Mouse (Mus musculus) frontal cortex, adult (tissue): Measurements from ENCODE around the gene Dnase2b.
A peak's percentile ranks its signal among the peaks of the same experiment; 100 is the strongest.

ENCODE experiments used
- ATAC-seq: cut with Nextera tagmentation; 2 replicates; pipeline ENCODE4 v1.9.2; 2017; ENCODE audit warnings: mild to moderate bottlenecking, moderate library complexity, mixed read lengths; ENCODE audit not compliant: low TSS enrichment

Gene Dnase2b

DNA sequence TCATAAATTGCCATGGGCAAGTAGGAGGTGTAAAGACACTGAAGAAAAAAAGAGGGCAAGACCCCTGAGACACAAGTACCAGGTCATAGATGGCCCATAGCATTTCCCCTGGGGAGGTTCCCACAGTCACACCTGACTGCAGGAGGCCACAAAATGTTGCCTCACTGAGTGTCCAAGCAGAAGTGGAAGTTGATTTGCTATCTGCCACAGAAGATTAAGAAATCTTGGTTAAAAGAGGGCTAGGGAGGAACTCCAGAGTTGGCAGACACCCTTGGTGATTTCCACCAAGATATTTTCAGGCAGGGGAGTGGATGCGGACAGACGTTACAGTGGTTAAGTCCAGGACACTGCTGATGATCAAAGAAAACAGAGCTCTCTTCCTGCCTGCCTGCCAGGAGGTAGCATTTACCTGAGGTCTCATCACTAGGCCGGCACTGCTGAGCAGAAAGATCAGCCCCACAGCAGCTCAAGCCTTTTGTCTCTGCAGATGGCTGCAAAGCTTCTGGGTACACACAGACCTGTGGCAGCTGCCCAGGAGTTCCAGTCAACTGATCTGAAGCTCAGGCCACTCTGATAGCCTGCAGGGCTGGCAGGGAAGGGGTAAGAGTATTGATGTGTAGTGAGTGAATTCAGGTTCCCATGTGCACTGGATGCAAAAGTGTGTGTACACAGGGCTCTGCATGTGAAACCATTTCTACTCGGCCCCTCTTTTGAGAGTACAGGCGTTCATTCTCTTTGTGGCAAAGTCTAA lies 1.3 kb upstream of the Dnase2b start:
- ATAC-seq: no peak

DNA sequence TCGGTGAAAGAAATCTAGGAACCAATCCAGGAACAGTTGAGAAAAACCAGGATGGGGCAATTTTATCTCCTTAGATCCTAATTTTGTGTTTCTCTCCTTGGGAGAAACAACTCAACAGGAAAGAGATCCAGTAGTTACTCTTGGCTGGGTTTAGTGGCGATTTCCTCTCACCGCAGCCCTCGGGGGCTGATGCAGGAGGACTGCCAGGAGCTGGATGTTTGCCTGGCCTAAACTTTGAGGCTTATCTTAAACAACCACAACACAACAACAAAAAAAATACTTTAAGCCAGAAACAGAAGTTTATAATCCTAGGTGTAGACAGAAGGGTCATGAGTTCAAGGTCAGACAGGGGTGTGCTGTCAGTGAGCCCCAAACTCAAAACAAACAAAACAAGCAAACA lies 3.6 kb downstream of the Dnase2b start:
- no peak for ATAC-seq

DNA sequence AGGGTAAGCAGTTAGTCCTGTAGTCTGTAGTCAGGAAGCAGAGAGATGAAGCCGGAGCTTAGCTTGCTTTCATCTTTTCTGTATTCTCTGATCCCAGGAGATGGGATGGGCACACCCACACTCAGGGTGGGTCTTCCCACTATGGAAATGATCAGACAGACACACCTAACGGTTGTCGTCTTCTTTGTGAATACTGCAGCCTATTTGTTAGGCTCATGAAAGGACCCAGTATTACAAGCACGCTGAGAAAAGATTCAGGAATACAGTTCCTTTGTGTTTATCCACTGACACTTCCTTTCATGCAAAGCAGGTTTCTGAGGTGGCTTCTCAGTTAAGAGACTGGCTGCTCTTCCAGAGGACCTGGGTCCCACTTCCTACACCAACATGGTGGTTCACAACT lies 4.1 kb downstream of the Dnase2b start:
- 0 out of 2 replicates have a peak, but pooled peaks have one; percentile 18 for ATAC-seq

DNA sequence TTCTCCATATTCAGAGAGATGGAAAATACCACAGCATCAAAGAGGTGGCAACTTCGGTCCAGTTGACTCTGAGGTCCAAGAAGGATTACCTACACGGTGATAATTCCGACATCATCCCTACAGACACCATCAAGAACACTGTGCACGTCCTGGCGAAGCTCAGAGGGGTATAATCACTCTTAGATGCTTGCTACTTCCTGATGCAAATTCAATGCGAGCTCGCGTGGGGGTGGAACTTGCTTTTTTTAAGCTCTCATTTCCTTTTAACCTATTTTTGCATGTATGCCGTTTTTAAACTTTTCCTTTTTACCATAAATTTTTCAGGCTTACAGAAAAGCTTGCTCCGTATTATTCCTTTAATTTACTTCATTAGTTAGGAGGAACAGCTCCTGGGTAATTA lies 5.1 kb downstream of the Dnase2b start:
- ATAC-seq: peak; percentile 70

DNA sequence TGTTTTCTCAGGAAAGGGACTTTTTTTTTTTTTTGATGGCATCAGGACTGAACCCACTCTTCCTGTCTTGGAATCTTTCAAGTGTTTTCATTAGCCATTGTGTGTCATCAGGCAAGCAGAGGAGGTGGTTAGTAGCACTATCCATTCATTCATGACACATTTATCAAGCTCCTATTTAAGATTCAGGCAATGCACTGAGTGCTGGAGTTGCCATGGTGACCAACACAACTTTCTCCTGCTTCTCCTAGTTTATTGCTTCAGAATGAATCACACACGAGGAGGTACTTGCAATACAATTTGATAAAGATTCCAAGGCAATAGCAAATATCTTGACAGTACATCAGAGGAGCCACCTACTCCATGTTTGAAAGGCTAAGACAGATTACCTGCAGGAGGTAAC lies 8.0 kb downstream of the Dnase2b start:
- peak; percentile 91 for ATAC-seq

DNA sequence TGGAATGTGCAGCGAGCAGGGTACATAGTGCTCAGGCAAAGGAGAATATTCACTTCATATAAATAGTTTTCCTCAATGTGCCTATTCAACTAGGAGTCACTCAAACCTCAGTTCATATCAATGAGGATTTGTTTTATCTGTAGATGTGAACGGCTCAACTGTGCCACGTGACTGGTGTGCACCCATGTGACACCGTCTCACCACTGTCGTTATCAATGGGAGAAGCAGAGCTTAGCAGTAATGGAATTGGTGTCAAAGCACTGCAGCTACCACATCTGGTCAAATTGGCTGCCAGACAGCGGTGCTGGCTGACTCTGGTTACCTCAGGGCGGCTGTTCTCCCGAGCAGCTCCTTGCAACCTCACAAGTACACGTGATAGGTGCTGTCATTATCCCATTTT lies 10.7 kb downstream of the Dnase2b start:
- ATAC-seq: no peak

DNA sequence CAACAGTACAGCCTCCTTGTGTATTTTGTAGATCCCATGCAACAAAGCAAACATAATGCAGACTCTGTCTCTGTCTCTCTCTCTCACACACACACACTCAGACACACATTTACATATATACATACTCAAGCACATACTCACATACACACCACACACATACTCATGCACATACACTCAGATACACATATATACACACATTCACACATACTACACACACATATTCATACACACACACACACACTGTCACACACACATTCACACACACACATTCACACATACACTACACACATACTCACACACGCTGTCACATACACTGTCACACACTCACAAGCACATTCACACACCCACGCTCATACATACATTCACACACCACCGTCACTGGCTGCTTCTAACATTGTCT lies 12.9 kb downstream of the Dnase2b start:
- ATAC-seq: no peak

DNA sequence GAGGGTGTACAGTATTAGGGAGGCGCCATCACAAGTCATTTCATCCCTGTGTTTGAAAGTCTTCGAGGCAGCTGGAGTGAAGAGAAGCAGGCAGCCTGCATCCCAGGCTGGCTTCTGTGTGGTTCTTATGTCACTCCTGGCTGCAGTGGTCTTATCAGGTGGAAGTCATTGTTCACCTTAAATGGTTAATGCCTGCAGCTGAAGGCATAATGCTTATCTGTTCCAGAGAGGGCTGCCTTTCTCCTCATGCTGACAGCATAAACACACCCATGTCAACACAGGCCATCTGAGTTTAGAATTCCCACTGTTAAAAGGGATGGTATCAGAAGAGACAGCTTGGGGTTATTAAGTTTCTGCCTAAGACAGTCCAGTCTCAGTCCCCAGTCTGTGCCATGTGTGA lies 14.2 kb downstream of the Dnase2b start:
- no peak for ATAC-seq

DNA sequence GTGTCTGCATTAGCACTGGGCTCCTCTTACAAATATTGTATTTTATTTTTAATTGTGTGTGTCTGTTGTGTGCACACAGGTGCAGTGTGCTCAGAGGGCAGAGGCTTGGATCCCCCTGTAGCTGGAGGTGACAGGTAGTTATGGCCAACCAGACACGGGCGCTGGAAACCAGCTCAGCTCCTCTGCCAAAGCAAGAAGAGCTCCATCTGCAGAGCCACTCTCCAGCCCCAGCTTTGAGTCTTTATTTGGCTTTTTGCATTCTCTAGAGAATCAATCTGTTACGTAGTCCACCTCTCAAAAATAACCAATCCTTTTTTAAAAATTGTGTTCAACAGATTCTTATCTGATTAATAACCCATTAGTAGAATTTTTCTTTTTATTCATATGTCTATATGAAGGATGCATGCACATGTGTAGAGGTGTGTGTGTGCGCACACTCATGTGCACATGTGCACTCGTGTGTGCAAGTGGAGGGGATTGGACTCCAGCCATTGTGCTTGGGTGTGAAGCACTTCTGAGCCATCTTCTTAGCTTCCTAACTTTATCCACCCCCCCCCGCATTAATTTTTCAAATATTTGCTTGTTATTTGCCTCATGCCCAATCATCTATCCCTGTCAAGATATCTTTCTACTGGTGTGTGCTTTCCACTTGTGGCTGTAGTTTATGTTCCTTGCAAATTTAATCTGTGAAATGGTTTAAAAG lies 16.0 kb downstream of the Dnase2b start:
- ATAC-seq: peak; percentile 60

DNA sequence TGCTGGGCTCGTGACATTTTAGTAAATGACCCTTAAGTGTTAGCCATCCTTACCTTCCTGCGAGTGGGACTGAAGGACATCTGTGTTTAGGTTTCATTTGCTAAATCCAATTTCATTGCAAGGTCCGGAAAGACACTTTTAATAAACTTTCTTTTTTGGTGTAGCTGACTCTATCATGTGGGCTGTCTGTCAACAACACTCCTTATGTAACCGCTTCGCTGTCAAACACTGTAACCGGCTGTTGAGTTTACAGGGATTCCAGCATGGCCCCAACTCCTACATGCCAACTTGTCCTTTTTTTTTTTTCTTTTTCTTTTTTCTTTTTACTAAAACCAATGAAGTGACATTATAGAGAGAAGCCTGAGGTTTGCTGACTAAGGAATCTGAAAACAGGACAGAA lies 17.0 kb downstream of the Dnase2b start:
- peak; percentile 81 for ATAC-seq

DNA sequence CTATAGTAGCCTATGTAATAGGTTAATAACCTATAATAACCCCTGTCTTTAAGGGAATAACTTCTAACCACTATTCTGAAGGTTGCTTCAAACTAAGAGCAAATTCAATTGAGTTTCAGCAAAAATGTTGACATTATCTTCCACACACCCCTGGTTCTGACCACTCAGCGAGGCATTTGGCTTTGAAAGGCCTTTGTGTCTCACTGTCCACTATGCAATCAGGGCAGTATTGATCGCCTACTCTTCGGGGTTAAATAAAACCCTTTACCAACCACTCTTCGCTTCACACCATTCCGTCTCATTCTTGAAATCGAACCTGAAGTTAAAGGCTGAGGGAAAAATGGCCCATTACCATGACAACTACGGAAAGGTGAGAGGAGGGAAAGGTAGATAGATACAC lies 18.5 kb downstream of the Dnase2b start:
- no peak for ATAC-seq

DNA sequence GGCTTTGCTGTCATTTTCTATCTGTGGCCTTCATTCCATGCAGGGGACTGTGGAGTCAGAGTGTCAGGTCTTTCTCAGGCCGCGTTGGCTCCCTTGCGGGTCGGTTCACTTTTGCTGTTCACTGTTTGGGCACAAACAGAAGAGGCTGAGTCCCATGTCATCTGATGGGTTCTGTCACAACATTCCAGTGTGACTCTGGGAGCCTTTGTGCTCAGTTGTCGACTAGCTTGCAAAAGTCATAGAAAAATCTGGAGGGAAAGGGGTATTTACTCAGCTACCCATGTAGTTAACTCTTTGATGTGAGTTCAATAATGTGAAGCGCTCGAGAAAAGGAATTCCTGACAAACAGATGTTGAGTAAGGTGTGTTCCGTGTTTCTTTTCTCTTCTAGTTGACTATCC lies 19.0 kb downstream of the Dnase2b start:
- no peak for ATAC-seq

DNA sequence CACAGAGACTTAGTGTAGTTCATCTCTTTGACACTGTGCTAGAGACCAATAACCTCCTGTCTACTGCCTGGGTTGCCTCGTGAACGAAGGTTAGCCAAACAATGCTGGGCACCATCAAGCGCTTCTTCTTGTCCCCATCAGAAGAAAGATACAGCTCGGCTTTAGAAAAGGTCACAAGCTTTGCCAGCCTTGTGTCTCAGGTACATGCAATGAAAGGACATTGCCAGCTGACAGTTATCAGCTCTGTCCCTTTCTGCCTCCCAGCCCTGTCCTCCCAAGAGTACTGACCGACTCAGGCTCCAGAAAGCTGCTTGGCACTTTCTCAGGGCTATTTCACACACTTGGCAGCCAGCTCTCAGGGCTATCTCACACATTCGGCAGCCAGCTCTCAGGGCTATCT lies 20.0 kb downstream of the Dnase2b start:
- no peak for ATAC-seq

DNA sequence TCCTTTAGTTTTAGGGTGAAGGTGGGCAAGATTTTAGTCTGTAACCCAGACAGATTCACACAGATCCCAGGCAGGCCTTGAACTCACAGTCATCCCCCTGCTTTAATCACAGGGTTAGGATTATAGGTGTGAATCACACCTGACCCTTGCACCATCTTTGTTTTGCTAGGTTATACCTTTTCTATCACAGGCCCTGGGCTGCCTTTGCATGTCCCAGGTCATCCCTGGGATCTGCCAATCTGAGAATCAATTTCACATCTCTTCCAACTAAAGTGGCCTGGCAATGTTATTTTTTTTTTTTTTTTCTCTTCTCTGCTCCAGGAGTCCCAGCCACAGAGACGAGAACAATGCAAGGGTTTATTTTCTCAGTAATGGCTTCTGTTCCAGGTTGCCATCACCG lies 23.8 kb downstream of the Dnase2b start:
- no peak for ATAC-seq

DNA sequence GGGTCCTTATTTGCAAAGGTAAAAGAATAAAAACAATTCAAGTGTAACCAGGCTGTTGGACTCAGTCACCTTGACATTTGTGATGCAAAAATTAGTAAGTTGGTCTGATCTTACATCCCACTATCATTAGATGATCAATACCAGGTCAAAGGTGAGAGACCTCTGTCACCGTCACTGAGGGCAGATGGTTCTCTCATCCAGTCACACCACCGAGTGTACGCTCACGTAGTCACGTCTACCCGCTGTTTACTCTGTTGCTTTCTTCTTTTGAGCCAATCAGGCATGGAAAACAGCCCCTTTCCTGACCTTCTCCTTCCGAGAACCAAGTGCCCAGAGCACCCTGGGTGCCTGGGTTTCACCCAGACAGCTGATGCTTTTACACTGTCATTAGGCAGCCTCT lies 24.2 kb downstream of the Dnase2b start:
- no peak for ATAC-seq

DNA sequence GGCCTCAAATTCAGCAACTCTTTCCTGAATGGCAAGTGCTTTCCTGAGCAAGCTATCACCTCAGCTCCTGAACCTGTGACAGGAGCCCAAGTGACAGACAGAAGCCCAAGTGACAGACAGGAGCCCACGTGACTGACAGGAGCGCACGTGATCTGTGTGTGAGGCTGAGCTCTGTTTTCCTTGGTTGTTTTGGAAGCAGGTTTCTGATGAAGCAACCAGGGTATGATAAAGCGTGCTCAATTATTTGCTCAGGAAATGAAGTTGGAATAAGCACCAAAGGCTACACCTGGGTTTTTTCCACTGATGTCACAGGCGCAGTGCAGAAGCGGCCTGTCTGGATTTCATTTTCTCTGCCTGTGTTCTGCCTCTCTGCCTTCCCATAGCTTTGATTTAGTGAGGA lies 25.9 kb downstream of the Dnase2b start:
- no peak for ATAC-seq

DNA sequence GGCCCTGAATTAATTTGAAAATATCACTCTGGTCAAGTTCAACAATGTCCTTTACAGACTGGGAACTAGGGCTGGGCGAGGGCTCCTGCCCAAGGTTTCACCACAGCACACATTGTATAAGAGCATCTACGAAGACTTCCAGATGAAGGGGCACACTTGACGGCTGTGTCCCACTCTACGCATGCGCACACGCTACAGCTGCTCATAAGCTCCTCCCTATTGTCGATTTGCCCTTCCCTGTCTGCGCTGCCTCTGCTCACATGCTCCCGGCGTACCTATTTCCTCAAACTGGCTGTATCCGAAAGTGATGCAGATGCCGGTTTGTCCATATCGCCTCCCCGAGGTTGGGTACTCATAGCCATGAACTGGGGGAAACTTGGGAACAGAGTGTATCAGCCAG lies 28.8 kb downstream of the Dnase2b start:
- ATAC-seq: no peak

DNA sequence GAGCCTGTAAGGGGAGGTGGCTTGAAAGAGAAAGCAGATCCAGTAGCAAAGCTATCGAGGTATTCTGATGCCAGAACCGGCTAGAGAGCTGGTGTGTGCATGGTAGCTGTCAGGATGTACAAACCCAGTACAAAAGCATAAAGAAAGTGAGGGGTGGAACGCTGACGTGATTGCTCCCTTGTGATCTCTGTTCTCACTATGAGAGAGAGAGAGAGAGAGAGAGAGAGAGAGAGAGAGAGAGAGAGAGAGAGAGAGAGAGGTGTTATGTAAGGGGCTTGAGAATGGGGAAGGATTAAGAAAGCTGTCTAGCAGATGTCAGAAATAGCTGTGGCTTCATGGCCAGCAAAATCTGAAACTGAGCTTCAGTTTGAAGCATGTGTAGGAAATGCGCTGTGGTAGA lies 31.5 kb downstream of the Dnase2b start:
- peak; percentile 95 for ATAC-seq

DNA sequence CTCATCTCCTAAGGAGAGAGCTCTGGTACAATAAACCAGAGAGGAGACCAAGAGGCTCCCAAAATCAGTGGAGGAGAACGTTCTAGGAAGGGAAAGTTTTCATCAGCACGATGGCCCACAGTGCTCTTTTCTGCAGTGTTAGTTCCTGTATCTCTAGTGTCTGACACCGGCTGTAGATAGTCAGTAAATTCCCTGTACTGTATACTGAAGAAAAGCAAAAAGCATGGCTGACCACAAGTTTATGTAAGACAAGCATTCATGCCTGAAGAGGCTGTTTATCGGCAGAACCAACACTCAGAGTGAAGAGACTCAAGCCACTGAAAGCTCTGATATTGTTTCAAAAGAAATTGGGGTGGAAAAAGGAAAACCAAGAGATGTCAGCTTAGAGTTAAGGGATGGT lies 31.9 kb downstream of the Dnase2b start:
- peak; percentile 48 for ATAC-seq

DNA sequence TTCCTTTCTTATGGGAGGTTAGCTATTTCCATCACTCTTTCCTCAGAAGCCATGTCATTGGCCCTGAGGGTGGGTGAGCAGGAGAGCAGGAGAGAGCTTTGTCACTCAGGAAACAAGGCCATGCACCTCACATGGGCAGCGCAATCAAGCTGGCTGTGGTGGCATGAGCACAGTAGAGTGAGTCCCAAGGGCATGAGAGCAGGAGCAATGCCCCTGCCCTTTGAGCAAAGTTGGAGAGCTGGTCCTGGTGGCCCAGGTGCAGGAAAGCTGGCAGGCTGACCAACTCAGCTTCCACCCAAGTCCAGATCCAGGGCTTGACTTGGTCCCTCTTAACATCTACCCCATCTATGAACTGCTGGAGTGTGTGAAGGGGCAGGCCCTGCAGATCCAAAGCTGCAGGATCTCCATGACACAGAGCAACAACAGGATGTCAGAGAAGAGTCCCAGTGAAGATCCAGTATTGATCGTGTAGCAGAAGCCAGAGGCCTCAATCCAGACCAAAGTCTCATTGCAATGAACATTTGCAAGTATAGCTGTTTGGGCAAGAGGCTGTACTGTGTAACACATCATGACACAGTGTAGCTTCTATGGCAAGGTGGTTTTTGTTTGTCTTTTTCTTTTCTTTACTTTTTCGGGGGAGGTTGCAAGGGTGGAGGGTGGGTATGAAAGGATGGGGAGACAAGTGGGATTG lies 35.2 kb downstream of the Dnase2b start:
- ATAC-seq: no peak

DNA sequence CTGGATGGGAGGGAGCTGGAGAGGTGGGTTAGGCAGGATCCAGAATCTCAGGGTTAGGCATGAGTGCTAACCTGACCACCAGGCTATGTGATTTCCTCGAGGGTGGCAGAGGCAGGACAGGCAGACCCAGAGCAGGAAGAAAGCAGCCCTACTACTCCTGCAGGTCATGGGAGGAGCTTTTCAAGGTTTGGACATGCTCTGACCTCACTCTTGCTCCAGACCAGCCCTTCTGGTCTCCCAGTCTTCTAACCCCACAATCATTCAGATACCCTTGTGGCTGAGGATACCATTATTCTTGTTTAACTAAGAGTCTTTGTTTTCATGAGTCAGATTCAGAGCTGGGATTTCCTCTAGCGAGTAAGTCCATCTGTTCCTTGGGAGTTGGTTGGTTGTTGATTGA lies 37.8 kb downstream of the Dnase2b start:
- ATAC-seq: no peak

DNA sequence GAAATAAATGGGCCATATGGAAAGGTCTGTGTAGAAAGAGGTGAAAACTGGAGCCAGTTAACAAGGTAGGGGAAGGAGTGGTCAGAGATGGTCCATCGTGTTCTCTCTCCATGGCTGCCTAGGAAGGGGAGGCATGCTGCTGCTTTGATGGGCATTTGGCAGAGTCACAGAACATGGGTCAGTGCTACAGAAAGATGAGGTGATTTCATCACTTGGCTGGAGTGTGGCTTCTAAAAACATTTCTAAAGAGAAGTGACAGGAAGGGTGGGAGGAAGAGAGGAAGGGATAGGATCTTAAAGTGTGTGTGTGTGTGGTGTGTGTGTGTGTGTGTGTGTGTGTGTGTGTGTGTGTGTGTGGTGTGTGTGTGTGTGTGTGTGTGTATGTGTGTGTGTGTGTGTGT lies 44.1 kb downstream of the Dnase2b start:
- ATAC-seq: no peak

DNA sequence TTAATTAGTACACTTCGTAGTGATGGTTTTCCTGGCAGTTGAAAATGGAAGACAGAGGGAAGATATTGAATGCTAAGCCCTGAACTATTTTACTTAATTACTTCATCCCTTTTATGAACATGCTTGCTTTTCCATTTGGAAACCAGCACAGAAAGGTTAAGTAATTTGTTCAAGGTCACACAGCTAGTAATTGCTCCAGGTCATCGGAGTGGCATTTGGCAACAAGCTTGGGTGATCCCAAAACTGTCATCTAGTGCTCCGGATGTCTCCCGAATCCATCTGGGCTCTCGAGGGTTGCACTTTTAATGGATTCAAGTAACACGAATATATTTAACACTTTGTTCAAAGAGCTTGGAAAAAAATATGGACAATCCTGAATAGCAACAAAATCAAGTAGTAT lies 44.5 kb downstream of the Dnase2b start:
- ATAC-seq: no peak
